Mouse (Mus musculus) yolk sac, embryonic 10.5 days (tissue): ENCODE measurements around the gene Gm10382.

Source experiments
- DNase-seq: peaks from one replicate; pipeline ENCODE4 v3.0.0-alpha.2; 2017; ENCODE audit warnings: low spot score

Gm10382 gene

DNA sequence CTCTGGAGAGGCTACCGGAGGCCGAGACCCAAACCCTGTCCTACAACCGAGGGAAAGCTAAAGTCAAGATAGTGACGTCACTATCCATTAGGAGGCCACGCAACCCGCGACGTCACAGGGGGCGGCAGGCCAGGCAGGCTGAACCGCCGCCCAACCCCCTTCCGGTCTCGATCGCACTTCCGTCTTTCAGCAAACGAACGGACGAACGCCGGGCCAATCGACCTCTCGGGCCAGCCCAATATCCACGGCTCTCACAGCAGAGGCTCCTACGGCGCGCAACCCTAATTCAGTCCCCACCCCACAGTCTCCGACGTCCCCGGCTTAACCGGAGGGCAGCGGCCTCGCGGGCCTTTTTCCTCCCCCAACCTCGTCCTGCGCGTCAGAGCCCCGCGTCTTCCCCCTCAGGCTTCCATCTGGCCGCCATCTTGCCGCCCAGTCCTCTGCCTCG lies at the start of gene Gm10382:
TSS of gene Gm10382 (plus strand) at position 192 of the 448 bp plus-strand sequence.
- DNase-seq = peak; percentile 81

DNA sequence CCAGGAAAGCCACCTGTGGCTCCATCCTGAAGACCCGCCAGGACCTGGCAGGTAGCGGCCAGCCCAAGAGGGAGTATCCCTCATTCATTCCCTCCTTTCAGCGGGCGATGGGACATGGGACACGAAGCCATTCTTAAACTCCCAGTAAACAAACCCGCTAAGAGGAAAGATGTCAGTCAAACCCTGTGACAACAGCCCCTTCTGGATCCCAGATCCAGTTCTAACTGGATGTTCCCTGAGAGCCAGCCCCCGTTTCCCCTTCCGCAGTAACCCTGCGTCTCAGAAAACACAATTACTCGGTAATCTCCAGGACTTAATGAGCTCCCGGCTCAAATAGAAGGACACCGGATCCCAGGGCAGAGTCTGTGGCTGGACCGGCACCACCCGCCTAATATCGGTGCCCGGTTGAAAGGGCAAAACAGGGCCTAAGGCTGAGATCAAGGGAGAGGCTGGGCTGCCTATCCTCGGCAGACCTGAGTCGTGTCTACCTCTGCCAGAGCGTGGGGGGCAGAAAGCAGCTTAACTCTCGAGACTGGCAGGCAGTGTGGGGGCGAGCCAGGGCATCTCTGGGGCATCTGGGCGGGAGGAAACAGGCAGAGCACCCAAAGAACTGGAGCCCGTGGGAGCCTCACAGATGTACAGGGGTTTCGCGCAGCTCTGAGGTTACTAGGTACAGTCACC lies 49.1 kb upstream of the Gm10382 start:
- DNase-seq = peak; percentile 55

DNA sequence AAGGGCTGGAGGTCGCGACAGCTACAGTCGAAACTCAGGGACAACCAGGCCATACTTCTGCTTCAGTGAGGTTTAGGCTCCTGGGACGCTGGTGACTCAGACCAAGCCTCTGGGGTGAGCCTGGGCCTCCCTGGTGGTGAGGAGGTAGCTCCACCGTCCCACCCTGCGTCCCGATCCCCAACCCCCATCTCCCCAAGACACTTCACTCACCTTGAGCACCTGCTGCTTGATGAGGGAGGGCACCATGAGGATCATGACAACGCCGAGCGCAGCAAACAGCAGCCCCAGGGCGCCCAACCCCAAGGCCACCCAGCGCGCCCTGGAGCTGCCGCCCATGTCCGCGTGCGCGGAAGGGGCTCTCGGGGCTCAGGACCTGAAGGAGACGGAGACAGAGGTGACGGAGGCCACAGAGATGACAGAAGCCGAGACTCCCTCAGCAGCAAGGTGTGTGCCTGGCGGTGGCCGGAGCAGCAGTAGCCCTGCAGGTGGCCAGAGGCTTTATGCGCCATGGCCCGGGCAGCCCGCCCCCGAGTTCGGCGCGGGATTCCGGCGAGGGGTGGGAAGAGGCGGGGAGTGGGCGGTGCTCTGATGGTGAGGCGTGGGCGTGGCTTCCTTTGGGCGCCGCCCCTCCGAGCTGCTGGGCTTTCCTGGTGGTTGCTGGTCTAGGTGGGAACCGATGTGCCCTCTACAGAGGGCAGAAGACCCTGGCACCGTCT lies 48.4 kb upstream of the Gm10382 start, which contains the start of gene Scarb1:
TSS of gene Scarb1 (minus strand) at position 548 of the 716 bp plus-strand sequence.
- DNase-seq = peak; percentile 91

DNA sequence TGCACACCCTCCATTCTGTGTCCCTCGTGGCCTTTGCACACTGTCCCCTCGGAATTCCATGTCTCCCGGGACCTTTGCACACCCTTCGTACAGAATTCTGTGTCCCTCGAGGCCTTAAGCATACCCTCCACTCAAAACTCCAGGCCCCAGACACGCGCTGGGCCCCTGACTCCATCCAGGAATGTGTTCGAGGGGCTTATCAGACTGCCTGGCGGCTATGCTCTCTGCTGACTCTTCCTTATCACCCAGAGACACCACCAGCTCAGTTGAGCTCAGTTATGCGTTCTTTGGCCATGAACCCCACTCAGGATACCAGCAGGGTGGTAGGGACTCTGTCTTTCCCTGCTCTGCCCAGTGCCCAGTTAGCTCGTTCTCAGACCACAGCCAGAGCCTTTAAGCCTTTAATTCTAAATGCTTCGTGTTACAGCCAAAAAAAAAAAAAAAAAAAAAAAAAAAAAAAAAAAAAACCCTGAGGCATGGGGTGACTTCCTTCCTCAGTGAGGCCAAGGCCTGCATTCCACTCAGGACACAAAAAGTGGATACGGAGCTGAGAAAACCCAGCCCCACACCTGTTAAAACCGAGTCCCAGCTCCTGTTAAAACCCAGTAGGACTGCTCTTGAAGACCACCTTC lies 47.5 kb upstream of the Gm10382 start:
- no peak for DNase-seq

DNA sequence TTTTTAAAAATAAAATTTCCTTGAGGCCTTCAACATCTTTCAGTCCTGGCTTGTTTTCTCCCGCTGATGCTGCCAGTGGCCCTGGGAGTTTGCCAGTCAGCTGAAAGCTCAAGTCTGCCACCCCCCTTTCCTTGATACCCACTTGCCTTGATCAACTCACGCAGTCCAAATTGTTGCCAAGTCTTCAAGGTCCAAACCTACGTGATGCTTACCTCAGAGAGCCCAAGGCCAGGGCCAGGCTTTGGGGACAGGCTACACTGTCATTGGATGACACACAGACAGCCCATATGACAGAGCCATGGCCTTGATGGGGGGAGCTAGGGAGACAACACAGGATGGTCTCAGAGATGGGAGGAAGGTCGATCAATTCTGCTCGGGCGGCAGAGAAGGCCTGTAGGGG lies 44.8 kb upstream of the Gm10382 start:
- no peak for DNase-seq

DNA sequence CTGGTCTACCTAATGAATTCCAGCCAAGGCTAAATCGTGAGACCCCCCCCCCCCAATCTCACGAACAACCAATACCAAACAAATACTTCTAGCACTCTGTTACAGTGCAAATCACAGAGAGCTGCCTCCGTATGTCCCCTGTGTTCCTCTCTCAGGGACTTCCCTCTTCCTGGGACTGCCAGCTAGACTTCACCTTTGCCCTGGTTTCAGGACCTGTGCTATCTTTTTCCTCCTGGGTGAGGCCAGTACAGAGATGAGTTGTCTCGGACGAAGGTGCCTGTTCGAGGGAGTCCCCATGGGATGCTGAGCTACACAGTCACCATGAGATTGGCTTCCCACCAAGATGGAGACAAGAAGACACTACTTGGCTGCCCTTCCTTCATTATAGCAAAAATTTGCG lies 41.1 kb upstream of the Gm10382 start:
- DNase-seq = no peak

DNA sequence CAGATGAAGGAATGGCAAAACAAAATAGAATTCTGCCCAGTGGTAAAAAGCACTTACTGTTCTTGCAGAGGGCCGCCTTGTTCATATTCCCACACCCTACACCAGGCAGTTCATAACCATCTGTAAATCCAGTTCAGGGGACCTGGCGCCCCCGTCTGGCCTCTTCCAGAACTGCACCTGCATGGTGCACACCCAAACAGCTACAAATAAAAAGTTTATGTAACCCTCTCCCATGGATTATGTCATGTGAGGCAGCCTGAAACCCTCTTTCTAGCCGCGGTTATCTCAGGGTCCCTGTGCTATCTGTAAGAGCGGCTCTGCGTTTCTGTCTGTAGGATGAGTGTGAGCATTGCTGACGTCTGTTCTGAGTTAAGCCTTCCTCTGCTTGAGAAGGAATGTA lies 40.6 kb upstream of the Gm10382 start:
- DNase-seq = peak; percentile 59

DNA sequence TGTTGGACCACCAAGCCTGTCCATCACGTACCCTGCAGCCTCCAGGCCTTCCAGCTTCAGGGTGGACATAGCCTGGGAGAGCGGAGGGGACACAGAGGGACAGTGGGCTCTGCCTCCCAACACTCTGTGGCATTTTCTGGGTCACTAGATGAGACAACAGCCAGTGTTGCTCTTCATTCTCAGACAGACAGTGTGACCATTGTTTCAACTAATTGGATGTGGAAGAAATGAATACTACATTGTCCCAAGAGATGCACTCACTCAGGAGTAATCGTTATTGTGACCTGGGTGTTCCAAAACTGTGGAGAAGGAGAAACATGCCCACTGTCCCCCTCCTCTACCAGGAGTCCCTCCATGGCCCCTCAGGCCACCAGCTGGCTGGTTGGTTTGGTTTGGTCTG lies 39.7 kb upstream of the Gm10382 start:
- no peak for DNase-seq

DNA sequence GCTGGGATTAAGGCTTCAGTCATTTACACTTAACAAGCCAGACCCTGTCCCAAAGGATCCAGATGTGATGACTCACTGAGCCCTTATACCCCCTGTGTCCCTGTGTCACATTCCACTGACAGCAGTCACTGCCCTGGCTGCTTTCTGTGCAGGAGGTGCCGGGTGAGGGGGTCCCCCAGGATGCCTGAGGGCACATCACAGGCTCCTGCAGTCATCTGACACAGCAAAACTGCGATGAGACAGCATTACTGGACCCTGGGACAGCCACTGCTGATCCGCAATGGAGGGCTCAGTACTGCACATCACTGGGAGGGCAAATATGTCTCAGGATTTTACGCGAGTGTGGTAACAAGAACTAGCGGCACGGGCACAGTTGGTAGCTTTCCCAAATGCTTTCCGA lies 38.1 kb upstream of the Gm10382 start:
- no peak for DNase-seq

DNA sequence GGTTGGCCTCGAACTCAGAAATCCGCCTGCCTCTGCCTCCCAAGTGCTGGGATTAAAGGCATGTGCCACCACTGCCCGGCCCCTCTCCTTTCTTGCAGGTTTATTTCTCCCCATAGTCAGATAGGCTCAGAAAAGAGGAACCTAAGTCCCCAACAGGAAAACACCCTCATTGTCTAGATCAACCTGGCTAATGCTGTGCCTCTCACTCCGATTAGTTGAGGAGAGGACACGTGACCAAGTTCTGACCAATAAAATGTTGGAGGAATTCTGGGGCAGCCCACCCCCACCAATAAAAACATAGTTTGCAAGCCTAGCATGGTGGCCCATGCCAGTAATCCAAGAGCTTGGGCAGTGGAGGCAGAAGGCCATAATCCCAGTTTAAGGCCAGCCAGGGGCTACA lies 37.2 kb upstream of the Gm10382 start:
- DNase-seq = no peak

DNA sequence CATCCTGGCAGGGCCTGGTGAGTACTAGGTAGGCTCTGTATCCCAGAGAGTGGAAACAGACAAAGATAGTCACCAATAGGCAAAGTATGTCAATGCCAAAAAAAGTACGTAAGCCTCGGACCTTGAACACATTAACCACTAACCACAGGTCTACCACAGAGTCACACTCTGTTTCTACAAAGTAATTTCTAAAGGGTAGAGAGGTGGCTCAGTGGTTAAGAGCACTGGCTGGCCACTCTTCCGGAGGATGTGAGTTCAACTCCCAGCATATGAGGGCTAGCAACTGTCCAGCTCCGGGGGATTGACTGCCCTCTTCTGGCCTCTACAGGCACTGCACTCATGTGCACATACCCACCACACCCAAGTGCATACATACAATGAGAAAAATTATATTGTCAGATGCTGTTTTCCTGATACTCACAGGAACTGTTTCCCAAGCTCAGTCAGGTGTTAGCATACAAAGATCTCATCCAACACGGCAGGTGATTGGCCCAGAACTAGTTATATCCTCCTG lies 36.3 kb upstream of the Gm10382 start:
- no peak for DNase-seq

DNA sequence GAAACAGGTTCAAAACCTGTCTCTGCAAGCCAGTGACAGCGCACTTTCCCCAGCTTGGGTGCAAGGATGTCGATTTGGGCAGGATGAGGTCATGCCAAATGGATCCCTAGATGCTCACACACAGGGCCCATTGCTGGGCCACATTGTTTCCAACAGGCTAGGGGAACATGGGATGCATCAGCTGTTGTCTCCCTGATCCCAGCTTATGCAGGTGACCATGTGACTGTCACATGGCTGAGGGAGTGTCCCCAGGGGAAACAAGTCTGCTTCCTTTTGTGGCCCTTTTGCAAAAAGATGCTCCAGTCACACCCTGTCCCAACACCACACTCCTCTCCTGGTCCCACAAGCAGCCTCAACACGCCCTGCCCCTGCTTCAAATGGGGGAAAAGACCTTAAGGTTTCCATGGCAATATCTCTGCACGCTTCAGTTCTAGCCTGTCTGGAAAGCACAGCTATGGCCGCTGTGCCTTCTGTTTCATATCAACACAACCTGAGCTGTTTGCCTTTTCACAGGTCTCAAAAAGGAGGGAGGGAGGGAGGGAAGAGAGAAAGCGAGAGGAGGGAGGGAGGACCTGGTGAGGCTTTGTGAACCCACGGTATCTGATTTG lies 34.1 kb upstream of the Gm10382 start:
- no peak for DNase-seq

DNA sequence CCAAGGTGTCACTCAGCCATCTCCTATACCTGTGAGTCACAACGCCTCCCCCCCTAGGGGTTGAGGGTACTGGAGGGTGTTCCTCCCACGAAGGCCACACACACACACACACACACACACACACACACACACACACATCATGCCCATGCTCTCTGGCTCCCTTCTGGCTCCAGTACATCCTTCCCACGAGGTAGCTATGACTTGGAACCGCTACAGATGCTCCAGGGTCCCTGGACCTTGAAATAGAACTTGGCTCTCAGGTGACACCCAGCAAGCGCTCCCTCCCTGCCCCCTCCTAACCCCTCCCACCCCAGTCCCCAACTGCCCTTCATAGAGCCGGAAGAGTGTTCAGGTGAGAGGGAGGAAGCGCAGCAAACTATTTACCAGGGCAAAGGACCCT lies 33.5 kb upstream of the Gm10382 start:
- DNase-seq = peak; percentile 52

DNA sequence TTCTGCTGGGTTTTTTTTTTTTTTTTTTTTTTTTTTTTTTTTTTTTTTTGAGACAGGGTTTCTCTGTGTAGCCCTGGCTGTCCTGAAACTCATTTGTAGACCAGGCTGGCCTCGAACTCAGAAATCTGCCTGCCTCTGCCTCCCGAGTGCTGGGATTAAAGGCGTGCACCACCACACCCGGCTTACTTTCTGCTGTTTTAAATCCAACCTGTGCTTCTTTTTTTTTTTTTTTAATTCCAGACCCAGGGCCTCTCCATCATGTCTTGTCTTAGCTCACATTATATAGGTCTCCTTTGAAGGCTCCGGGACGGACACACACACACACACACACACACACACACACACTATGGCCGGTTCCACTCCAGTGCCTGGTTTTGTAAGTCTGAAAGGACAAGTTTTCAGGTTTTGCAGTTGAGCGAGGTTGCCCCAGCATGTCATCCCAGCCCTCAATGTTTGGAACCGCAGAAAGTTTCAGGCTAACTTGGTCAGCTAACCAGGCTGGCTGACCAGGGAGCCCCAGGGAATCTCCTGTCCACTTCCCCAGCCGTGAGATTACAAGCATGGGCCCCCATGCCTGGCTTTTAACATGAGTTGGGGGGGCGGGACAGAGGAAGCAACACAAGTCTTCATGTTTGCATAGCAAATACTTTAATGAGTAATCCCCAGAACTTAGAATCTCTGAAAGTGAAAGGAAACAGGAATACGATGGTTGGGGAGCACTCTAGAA lies 31.4 kb upstream of the Gm10382 start:
- no peak for DNase-seq

DNA sequence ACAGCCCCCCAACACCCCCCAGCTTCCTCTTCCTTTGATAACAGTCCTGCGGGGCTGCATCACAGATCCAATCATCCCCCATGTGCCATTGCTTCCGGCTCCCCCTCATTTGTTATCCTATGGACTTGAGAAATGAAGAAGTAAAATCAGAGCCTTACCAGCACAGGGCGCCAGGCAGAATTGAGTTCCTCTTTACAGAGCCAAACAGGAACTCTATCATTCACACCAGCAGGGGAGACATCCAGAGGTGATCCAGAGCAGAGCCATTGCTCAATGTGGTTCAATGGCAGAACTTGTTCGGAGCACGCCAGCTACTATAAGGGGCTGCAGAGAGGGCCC lies 30.9 kb upstream of the Gm10382 start:
- no peak for DNase-seq

DNA sequence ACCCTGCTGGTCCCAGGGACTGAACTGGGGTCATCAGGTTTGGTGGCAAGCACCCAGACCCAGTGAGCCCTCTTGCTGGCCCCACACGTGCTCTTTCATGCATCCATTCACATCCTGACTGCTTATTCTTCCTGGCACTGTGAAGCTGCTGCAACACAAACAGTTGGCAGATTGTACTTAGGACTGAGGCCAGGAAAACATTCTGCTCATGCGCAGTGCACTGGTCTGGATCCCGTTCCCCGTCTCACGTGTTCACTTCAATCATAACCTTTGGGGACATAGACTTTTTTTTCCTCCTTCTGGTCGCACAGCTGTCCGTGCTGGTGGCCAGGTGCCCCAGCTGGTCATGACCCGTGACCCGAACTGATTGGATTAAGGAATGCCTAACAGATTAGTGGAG lies 28.6 kb upstream of the Gm10382 start:
- DNase-seq = no peak

DNA sequence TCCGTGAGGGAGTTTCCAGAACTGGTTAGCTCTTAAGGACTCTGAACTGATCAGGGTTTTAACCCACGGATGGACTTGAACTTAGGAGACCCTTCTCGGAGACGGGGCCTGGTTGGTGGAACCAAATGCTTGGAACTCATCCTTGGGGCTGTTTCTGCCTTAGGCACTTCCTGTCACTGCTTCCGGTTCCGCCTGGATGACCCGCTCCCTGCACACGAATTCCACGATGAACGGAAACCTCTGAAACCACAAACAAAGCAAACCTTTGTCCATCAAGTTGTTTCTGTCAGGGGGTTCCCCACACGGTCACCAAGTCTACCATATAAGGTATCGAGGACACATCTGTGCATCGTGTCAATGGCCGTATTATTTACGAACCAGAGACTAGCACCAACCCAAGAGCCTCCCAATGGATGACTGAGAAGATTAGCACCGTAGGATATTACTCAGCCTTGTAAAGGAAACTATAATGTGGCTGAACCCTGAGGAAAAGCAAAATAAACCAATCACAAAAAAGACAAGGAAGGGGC lies 28.1 kb upstream of the Gm10382 start:
- no peak for DNase-seq

DNA sequence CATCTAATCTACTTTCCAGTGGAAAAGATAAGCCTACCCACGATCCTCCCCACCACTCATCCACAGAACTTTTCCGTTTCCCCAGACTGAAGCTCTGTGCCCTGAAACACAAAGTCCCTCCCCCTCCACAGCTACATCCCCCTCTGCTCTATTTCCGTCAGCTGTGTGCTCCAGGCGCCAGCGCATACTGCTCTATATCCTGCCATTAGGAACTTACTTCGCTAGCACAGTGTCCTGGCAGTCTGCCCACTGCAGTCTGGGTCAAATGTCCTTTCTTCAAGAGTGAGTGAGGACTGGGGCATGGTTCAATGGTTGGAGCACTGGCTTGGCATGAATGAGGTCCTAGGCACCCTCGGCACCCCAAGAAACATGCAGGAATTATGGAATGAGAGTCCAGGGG lies 25.2 kb upstream of the Gm10382 start:
- DNase-seq = no peak

DNA sequence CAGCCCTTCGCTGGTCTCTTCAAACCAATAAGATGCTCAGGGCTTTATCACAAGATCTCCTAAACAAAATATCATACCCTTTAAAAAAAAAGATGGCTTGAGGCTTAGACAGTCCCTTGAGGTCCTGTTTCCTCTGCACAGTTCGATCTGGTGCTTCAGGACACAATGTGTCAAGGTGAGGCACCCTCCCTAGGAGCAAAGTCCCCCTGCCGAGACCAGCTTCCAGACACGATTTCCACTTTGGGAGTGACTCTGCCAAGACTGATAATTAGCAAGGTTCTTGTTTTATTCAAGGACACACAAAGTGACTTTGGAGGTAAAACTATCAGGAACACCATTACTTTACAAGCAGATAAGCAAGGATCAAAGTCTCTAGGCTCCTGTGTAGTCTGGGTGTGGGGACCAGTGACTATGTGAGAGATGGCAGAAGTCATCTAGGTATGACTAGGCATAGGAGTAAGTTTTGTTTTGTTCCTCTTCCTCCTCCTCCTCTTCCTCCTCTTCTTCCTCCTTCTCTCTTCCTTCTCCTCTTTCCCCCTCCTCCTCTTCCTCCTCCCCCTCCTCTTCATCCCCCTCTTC lies 24.2 kb upstream of the Gm10382 start:
- DNase-seq = peak; percentile 32

DNA sequence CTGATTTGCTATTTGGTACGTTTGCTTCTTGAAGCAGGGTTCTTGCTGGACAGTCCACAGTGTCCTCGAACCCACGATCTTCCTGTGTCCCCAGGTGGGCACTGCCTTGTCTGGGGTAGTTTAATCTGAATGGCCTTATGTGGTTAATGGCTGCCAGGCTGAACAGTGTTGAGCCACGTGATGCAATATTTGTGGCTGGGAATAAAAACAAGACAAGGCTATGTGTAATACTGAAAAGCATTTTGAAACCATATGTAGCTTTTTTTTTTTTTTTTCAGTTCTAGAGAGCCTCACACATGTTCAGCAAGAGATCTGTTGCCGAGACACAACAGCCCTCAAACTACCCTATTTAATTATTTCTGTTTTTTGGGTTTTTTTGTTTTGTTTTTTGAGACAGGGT lies 21.0 kb upstream of the Gm10382 start:
- no peak for DNase-seq

DNA sequence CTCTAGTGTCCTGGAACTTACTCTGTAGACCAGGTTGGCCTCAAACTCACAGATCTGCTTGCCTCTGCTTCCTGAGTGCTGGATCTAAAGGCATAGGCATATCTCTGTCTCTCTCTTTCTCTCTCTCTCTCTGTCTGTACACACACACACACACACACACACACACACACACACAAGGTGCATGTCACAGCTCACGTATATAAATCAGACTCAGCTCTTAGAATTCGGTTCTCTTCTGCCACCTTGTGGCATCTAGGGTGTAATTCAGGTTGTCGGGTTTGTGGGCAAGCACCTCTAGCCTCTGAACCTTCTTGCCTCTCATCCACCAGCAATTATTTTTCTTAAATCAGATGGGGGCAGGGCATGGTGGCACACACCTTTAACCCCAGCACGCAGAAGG lies 20.6 kb upstream of the Gm10382 start:
- peak; percentile 63 for DNase-seq
